Mouse (Mus musculus) left cerebral cortex, postnatal 10 days (tissue): ENCODE data around the gene Znhit3. TPM values are rescaled to one million over a fixed set of nuclear protein-coding genes. Genes with fewer than 3 reads are reported as not detected.

Source experiments
- DNase-seq, 2 experiments: peaks; one replicate each; pipeline ENCODE4 v3.0.0; 2021 to 2022; ENCODE audit warnings: low spot score in 2 of 2, mixed read lengths in 1 of 2; ENCODE audit errors: extremely low spot score in 1 of 2
- intact Hi-C: fragments of 180-260 bp; cut with DNase I; formaldehyde crosslinking; loops from one replicate; pipeline ENCODE4 v1.15.1; 2025
- total RNA-seq, 2 experiments: library from RNA; stranded (reverse); gene quantifications; 2 replicates each; pipeline ENCODE4 v1.2.3; 2021

The Znhit3 gene
- total RNA-seq, result 10 to 100 TPM; 28.1 to 31.9 TPM

DNA sequence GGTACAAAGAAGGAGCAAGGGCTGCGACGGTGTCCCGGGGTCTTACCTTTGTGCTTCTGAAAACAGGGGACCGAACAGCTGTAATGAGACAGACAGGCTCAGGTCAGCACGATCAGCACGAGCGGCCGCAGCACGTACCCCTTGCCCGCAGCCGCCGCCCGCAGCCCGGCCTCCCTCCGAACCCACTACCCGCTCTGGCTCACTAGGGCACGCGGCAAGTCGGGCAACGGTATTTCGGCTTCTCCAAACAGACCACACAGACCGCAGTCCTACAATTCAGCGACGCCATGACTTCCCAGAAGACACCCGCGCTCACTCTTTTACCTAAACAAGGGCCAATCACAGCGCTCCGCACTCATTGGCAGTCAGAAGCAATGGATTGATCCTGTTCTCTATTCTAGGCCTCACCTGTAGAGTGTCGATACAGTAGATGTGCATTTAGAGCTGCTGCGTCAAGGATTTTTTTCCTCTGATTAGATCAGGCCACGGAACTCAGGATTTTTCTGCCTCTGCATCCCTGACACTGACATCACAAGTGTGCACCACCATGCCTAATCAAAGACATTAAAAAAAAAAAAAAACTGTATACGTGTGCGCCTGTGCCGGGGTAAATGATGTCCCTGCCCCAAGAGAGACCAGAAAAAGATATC, at the start of gene Znhit3:
Znhit3 (minus strand) TSS at position 314 of the 650 bp plus-strand sequence.
- intact Hi-C loops, result loop anchor here (5.0 kb wide), 1 partner anchor 266 kb away; no protein-coding TSS in a partner anchor
- DNase-seq, result peak; percentile 83 to 86

GRCm38 (mm10) chr11:84963556-84963955, 47.4 kb upstream of the Znhit3 start:
- intact Hi-C loops, result no loop called here
- no peak for DNase-seq

DNA sequence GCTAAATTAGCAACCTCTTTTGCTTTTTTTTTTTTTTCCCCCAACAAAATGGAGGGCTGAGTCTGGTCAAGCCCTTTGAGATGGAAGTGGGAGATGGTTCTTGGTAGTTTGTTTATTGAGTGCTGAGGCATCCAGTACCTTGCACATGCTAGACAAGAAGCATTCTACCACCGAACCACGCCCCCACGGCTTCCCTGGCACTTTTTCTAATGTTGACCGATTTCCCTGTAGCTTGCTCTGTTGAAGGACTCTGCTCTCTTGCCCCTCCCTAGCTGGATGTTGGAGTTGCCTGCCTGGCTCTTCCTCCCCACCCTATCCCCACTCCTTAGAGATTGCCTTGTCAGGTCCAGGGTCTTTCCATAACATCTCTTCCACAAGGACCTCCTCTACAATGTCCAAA, 46.4 kb upstream of the Znhit3 start:
- intact Hi-C loops, result no loop called here
- no peak for DNase-seq

DNA sequence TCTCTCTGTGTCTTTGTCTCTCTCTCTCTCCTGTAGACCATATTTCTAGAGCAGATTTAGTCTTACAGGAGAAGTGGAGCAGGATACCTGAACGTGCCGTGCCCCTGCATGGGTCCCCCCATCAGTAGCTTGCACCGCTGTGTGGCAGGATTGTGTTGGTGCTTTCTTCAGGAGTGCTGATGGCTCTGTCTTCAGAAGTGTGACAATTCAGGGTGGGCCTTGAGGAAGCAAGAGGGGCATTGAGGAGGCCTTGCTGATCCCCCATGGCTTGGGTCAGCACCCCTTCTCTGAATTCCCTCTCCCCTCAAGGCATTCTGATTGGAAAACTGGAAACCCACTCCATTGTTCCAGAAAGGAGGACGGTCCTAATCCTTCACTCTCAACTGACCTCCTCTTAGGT, 45.4 kb upstream of the Znhit3 start:
- DNase-seq, result no peak
- intact Hi-C loops, result no loop called here

DNA sequence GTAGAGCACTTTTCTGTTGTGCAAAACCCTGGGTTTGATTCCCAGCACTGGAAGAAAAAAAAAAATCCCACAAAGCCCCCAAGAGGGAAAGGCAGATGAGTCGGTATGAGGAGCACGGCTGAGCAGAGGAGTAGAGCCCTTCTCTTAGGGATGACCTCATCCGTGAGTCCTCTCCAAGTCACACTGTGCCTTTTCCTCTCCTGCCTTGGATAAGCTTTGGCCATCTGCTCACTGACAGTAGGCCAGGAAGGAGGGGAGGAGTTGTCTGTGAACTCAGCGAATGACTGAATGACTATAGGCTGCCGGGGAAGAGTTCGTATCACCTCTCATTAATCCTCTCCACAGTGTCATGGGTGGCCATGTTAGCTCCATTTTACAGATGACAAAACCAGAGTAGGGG, 44.6 kb upstream of the Znhit3 start:
- intact Hi-C loops, result no loop called here

GRCm38 (mm10) chr11:84960291-84960690, 44.1 kb upstream of the Znhit3 start:
- intact Hi-C loops, result no loop called here
- no peak for DNase-seq

More for the DNA sequence above, 44.6 kb upstream of the Znhit3 start:
- no peak for DNase-seq

DNA sequence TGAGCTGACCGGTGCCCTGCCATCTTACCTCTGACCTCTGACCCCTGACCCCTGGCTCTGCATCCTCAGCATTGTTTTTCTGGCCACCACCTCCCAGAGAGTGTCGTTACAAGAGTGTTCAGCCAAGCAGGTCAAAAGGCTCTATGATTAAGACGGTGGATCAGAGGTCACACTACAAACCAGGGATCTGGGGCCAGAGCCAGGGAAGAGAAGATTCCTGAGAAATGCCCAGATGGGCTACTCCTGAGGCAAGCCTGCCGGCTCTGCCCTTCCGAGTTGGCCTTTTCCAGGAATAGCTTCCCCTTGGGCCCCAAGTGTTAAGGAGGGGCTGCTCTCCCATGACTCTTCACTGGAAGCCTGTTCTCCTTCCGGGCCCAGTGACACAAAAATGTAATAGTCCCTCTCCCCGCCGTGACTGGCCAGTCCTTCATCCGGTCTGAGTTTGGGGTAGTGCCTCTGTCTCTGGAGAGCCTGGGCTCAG, 43.6 kb upstream of the Znhit3 start:
- DNase-seq, result peak in 1 of 2 experiments; percentile 62
- intact Hi-C loops, result no loop called here

- intact Hi-C loops, result no loop called here
These were observed 43.0 kb upstream of the Znhit3 start for GRCm38 (mm10) chr11:84959181-84959580.

GRCm38 (mm10) chr11:84958271-84958630, 42.1 kb upstream of the Znhit3 start:
- DNase-seq, result no peak
- intact Hi-C loops, result no loop called here

More at GRCm38 (mm10) chr11:84959181-84959580, 43.0 kb upstream of the Znhit3 start:
- no peak for DNase-seq

- DNase-seq, result peak in 1 of 2 experiments; percentile 79
- intact Hi-C loops, result no loop called here
These were observed 41.6 kb upstream of the Znhit3 start, which contains the start of gene Car4 for GRCm38 (mm10) chr11:84957591-84958270. TSS of gene Car4 (plus strand) at chr11:84957786.

DNA sequence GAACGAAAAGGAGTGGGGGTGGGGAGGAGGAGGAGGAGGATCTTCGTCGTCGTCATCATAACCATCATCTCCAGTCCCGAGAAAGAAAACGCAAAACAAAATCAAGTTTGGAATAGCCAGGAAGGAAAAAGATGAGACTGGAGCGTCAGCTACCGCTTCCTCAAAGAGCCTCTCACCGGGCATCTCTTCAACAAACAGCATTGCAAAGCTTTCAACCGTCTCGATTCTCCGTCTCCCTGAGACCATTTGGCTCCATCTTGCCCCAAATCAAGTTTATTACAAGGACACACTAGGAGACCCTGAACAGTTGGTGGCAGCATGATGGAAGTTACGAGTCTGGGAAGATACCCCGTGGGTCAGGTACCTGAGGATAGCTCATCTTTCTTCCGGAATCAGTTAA, 41.0 kb upstream of the Znhit3 start:
- intact Hi-C loops, result no loop called here
- DNase-seq, result no peak

DNA sequence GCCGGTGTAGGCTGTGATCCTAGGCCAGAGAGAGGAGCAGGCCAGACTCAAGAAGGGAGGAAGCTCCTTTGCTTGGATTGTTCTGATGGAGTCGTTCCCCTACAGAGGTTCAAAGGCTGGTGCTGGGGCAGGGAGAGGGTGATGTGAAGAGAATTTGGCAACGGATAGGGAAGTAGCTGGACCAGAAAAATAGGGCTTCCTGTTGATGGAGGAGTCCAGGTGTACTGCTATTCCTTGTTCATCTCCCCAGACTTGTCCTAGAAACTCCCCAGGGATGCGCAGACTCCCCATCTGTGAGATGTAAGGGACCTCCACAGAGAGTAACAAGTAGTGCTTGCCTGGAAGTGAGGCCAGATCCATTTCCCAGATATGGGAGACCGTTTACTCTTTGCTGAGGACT, 40.2 kb upstream of the Znhit3 start:
- DNase-seq, result peak in 1 of 2 experiments; percentile 50
- intact Hi-C loops, result no loop called here

DNA sequence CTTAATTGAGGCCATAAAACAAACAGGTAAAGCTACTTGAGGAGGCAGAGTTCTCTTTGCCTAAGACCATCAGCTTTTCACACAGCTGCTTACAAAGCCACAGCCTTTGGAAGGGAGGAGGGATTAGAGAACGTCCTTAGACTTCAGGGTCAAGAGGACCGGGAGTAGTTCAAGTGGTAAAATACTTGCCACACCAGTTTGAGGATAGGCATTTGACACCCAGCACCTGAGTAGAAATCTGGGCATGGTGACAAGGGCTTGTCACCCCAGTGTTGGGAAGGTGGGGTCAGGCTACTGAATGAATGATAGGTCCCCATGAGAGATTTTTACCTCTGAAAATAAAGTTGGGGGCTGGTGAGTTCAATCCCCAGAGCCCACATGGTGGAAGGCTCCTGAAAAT, 36.4 kb upstream of the Znhit3 start:
- no peak for DNase-seq
- intact Hi-C loops, result no loop called here

GRCm38 (mm10) chr11:84948526-84948925, 32.4 kb upstream of the Znhit3 start:
- DNase-seq, result no peak
- intact Hi-C loops, result no loop called here

- intact Hi-C loops, result no loop called here
- DNase-seq, result no peak
These were observed 31.9 kb upstream of the Znhit3 start for GRCm38 (mm10) chr11:84948114-84948513.

DNA sequence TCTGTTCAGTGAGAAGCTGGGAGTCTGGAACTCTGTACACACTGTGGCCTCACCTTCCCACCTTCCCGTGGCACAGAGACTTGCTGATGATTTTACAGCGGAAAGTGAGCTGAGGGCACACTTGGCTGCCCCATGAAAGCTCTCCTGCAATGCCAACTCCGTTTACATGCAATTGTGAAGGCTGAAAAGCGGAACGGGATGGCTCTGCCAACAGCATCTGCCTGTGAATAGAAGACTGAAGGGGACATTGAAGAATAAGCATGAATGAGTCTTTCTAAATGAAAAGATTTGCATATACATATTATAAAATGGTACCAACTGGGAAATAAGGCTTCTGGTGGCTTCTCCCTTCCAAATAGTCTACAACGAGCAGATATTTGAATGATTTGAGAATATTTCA, 31.0 kb upstream of the Znhit3 start:
- intact Hi-C loops, result no loop called here
- DNase-seq, result no peak

- intact Hi-C loops, result no loop called here
- no peak for DNase-seq
These were observed 29.7 kb upstream of the Znhit3 start for GRCm38 (mm10) chr11:84945841-84946240.

GRCm38 (mm10) chr11:84944639-84945435, 28.7 kb upstream of the Znhit3 start:
- intact Hi-C loops, result no loop called here
- DNase-seq, result no peak

DNA sequence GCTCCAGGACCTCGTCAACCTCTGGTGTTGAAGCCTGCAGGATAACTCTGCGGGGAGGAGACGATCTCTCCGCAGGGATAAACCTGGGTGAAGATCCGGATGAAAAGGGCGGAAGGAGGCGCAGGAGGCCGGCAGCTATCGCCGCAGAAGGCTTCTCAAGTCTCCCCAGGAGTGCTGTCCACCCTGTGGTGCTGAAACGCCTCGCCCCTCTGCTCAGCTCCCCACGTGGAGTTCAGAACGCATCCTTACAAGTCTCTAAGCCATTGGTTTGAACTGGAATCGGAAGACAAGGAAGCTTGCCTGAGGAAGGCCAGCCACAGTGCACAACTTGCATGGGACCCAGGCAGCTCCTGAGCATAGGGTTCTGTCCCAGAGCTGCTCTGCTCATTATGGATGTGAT, 27.8 kb upstream of the Znhit3 start:
- intact Hi-C loops, result no loop called here
- DNase-seq, result peak in 1 of 2 experiments; percentile 83

- intact Hi-C loops, result no loop called here
These were observed 24.0 kb upstream of the Znhit3 start for GRCm38 (mm10) chr11:84940140-84940539.

More at GRCm38 (mm10) chr11:84940140-84940539, 24.0 kb upstream of the Znhit3 start:
- no peak for DNase-seq
